ENCODE assay signal across 8 mouse cellular contexts in the genomic region with DNA sequence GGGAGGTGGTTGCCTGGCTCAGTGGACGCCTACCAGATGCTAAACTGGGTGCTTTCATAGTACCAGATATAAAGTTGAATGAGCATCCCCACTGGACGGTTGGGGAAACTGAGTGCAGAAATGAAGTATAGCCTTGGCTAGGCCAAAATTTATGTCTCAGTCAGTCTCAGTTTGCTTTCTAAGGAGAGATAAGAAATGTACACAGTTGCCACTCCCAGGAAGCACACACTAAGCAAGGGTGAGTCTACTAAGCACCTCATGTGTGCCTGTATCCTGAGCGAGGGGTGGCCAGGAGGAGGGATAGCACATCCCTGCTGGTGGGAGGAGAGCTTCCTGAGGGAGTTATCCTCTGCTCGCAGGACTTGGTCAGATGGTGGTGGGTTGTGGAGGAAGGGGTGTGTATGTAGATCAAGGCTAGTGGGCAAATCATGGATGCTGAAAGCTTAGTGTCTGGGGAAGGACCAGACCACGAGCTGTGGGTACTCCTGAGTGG. TPM values are rescaled to one million over a fixed set of nuclear protein-coding genes. Genes with fewer than 3 reads are reported as not detected.
DNase-seq lines count a peak whose midpoint lies in the region; ATAC-seq lines count a peak whose summit lies in the region.

No protein-coding gene starts in this region.

- WGBS in kidney, embryonic 14.5 days, result 19% methylated on average over 5 of the region's 5 CpGs
- WGBS in midbrain, embryonic 13.5 days, result 41% methylated on average over 5 of the region's 5 CpGs

- H3K4me2 ChIP-seq in kidney, embryonic 14.5 days (replicated peaks; ENCODE audit: low read depth, low read length), result peak overlapping the region; percentile 89
- peak overlapping the region; percentile 64 for H3K4me2 ChIP-seq in midbrain, embryonic 13.5 days (replicated peaks)

- intact Hi-C loops in heart, postnatal 10 days (cut with DNase I), result no loop called here

- H3K4me3 ChIP-seq in kidney, embryonic 14.5 days (ENCODE audit: low read length), result peak overlapping the region; percentile 90
- H3K4me3 ChIP-seq in brown adipose tissue, adult 24 weeks (ENCODE audit: insufficient read depth, low read depth, low read length), result peak overlapping the region; percentile 88
- peak overlapping the region; percentile 62; the same call in 1 of the 2 replicates for H3K4me3 ChIP-seq in midbrain, embryonic 13.5 days (replicated peaks)

- H3K36me3 ChIP-seq in kidney, embryonic 14.5 days (ENCODE audit: control insufficient read depth, insufficient read depth, low read length), result peaks cover 18% of the 10 kb centered on the region; the same call in 1 of the 2 replicates
- peaks cover 13% of the 10 kb centered on the region for H3K36me3 ChIP-seq in midbrain, embryonic 13.5 days

- no peaks in the 10 kb centered on the region for H3K27me3 ChIP-seq in kidney, embryonic 14.5 days (ENCODE audit: control insufficient read depth, insufficient read depth, low read length)
- H3K27me3 ChIP-seq in midbrain, embryonic 13.5 days, result no peaks in the 10 kb centered on the region

- peaks cover 48% of the 10 kb centered on the region for H3K4me1 ChIP-seq in kidney, embryonic 14.5 days (ENCODE audit: control insufficient read depth, insufficient read depth, low read length)
- peaks cover 8% of the 10 kb centered on the region for H3K4me1 ChIP-seq in brown adipose tissue, adult 24 weeks (ENCODE audit: control insufficient read depth, insufficient read depth, insufficient read length, low read length)
- peaks cover 41% of the 10 kb centered on the region for H3K4me1 ChIP-seq in midbrain, embryonic 13.5 days (replicated peaks)

- H3K27ac ChIP-seq in kidney, embryonic 14.5 days (ENCODE audit: low read depth, low read length), result peak overlapping the region; percentile 97
- peak overlapping the region; percentile 36; the same call in 1 of the 2 replicates for H3K27ac ChIP-seq in brown adipose tissue, adult 24 weeks (replicated peaks; ENCODE audit: low read depth, low read length)
- H3K27ac ChIP-seq in midbrain, embryonic 13.5 days, result no peak overlapping the region

- H3K9ac ChIP-seq in kidney, embryonic 14.5 days (ENCODE audit: low read depth, low read length), result peak overlapping the region; percentile 91; the same call in 1 of the 2 replicates
- H3K9ac ChIP-seq in midbrain, embryonic 13.5 days (replicated peaks), result peak overlapping the region; percentile 72; the same call in 1 of the 2 replicates

- no peak for DNase-seq in kidney, adult 8-10 months
- DNase-seq in heart, postnatal 10 days, result peak; percentile 15 to 29
- DNase-seq in layer of hippocampus, postnatal 10 days (ENCODE audit: low spot score in 2 of 2), result no peak
- DNase-seq in cerebellum, adult 18-20 months, result no peak
- no peak for DNase-seq in cerebellum, adult 9-10 months

- H3K9me3 ChIP-seq in kidney, embryonic 14.5 days (ENCODE audit: control insufficient read depth, low read length), result no peaks in the 10 kb centered on the region
- no peaks in the 10 kb centered on the region for H3K9me3 ChIP-seq in midbrain, embryonic 13.5 days

- ATAC-seq in kidney, embryonic 14.5 days (ENCODE audit: low FRiP score, low TSS enrichment), result no peak
- ATAC-seq in midbrain, embryonic 13.5 days, result no peak

RNA-seq across cellular contexts. Expression of gene Triobp, which starts 36.8 kb away (rescaled TPM):
- 50.6 and 54.9 TPM in 2 replicates for polyA plus RNA-seq in kidney, embryonic 14.5 days (2014; fragmentation: Nextera tagmentation; extraction: Ambion mirVana)
- polyA plus RNA-seq in brown adipose tissue, adult 24 weeks (2012; ENCODE audit: insufficient read depth, insufficient read length, missing spikeins), result 19.0 and 24.7 TPM in 2 replicates
- 10 to 100 TPM; 49.2 to 58.0 TPM for total RNA-seq in heart, postnatal 10 days (2021)
- 38.3 and 42.6 TPM in 2 replicates for polyA plus RNA-seq in midbrain, embryonic 13.5 days (2015; fragmentation: Nextera tagmentation; extraction: Ambion mirVana)
- 10 to 100 TPM; 26.4 to 28.9 TPM for total RNA-seq in layer of hippocampus, postnatal 10 days (2021)

RNA-seq across cellular contexts. Expression of gene H1f0, which starts 43.9 kb away (rescaled TPM):
- polyA plus RNA-seq in kidney, embryonic 14.5 days (2014; fragmentation: Nextera tagmentation; extraction: Ambion mirVana), result 137 and 306 TPM in 2 replicates
- polyA plus RNA-seq in brown adipose tissue, adult 24 weeks (2012; ENCODE audit: insufficient read depth, insufficient read length, missing spikeins), result 128 and 153 TPM in 2 replicates
- total RNA-seq in heart, postnatal 10 days (2021), result 100 to 1,000 TPM; 208 to 227 TPM
- polyA plus RNA-seq in midbrain, embryonic 13.5 days (2015; fragmentation: Nextera tagmentation; extraction: Ambion mirVana), result 329 and 351 TPM in 2 replicates
- total RNA-seq in layer of hippocampus, postnatal 10 days (2021), result 10 to 100 TPM; 80.6 to 80.7 TPM

RNA-seq across cellular contexts. Expression of gene Nol12, which starts 49.6 kb away (rescaled TPM):
- polyA plus RNA-seq in kidney, embryonic 14.5 days (2014; fragmentation: Nextera tagmentation; extraction: Ambion mirVana), result 55.8 and 64.6 TPM in 2 replicates
- polyA plus RNA-seq in brown adipose tissue, adult 24 weeks (2012; ENCODE audit: insufficient read depth, insufficient read length, missing spikeins), result 22.6 and 34.2 TPM in 2 replicates
- 10 to 100 TPM; 17.8 to 18.9 TPM for total RNA-seq in heart, postnatal 10 days (2021)
- polyA plus RNA-seq in midbrain, embryonic 13.5 days (2015; fragmentation: Nextera tagmentation; extraction: Ambion mirVana), result 53.1 and 58.0 TPM in 2 replicates
- 10 to 100 TPM; 43.0 to 43.2 TPM for total RNA-seq in layer of hippocampus, postnatal 10 days (2021)

RNA-seq across cellular contexts. Expression of gene Galr3, which starts 57.4 kb away (rescaled TPM):
- polyA plus RNA-seq in kidney, embryonic 14.5 days (2014; fragmentation: Nextera tagmentation; extraction: Ambion mirVana), result 0.28 TPM in 1 of 2 replicates, not detected in the other
- polyA plus RNA-seq in brown adipose tissue, adult 24 weeks (2012; ENCODE audit: insufficient read depth, insufficient read length, missing spikeins), result not detected in 2 replicates
- not detected for total RNA-seq in heart, postnatal 10 days (2021)
- polyA plus RNA-seq in midbrain, embryonic 13.5 days (2015; fragmentation: Nextera tagmentation; extraction: Ambion mirVana), result not detected in 2 replicates
- under 1 TPM; 0.33 to 0.48 TPM for total RNA-seq in layer of hippocampus, postnatal 10 days (2021)

RNA-seq across cellular contexts. Expression of gene Lgals1, which starts 57.8 kb away (rescaled TPM):
- 584 and 814 TPM in 2 replicates for polyA plus RNA-seq in kidney, embryonic 14.5 days (2014; fragmentation: Nextera tagmentation; extraction: Ambion mirVana)
- polyA plus RNA-seq in brown adipose tissue, adult 24 weeks (2012; ENCODE audit: insufficient read depth, insufficient read length, missing spikeins), result 2,169 and 2,213 TPM in 2 replicates
- total RNA-seq in heart, postnatal 10 days (2021), result 100 to 1,000 TPM; 372 to 385 TPM
- polyA plus RNA-seq in midbrain, embryonic 13.5 days (2015; fragmentation: Nextera tagmentation; extraction: Ambion mirVana), result 109 and 125 TPM in 2 replicates
- 10 to 100 TPM; 31.2 to 37.7 TPM for total RNA-seq in layer of hippocampus, postnatal 10 days (2021)

Comparison
In these comparisons a context has a peak if more than half of its experiments do, and no peak if none do; other contexts are left out.
1. DNase-seq: peak in heart, postnatal 10 days (2 of 2); none in kidney, adult 8-10 months (0 of 2), layer of hippocampus, postnatal 10 days (0 of 2), cerebellum, adult 18-20 months (0 of 2) and cerebellum, adult 9-10 months (single experiment).
2. Peak in every context shown above with its lines, with median percentiles within 50 percentile points of each other: H3K4me3 ChIP-seq.